Mouse (Mus musculus): ENCODE data around the gene C1ra.
"Not testable (repeated sequence)": the region's sequence is repeated elsewhere in the genome, so short reads cannot be mapped to it uniquely, and the experiment has no call there.

Gene C1ra

GRCm38 (mm10) chr6:124544466-124544865 lies 32.3 kb downstream of the C1ra start:
- DNase-seq (ENCODE audit: low spot score in 2 of 2): no peak

GRCm38 (mm10) chr6:124545425-124545824 lies 33.2 kb downstream of the C1ra start:
- DNase-seq (ENCODE audit: low spot score in 2 of 2): no peak

- DNase-seq (ENCODE audit: low spot score in 2 of 2): not testable (repeated sequence)
Observed at GRCm38 (mm10) chr6:124547979-124548378, 35.8 kb downstream of the C1ra start.

DNA sequence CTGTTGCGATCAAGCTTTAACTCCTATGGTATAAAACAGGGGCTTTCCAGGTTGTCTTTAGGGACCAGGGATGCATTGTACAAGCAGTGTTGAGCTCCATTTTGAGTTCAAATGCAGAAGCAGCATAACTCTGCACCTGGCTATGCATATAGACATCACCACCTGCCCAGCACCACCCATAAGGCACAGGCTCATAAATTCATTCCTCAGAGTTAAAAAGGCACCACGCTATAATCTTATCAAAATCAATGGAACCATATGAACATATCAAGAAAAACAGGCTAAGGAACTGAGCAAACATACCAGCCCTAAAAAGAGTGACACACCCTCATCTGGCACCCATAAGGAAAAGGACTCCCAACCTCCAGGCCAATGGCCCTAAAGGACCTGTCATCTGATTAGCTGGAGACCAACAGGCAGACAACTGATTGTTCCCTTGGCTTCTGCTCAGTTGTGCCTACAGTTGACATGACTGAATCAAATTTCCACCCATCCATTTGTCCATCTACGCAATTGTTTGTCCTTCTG lies 36.9 kb downstream of the C1ra start:
- DNase-seq (ENCODE audit: low spot score in 2 of 2): no peak

DNA sequence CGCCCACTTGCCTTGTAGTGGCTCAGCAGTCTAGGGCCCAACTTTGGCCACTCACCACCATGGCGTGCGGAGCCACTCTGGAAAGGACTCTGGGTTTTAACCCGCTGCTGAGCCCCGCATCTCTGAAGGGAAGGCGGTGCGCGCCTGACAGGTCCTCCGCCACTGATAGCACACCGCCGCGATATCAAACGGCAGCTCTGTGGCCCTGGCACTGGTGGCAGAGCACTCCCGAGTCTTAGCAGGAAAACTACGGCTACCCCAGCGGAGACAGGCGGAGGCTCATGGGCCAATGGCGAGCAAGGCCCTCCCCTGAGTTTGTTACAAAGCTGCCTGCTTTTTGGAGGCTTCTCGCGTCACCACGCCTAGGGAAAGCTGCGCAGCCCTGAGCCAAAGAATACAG lies 40.6 kb downstream of the C1ra start:
- no peak for DNase-seq (ENCODE audit: low spot score in 2 of 2)

- DNase-seq (ENCODE audit: low spot score in 2 of 2): not testable (repeated sequence)
Observed at GRCm38 (mm10) chr6:124555956-124556355, 43.8 kb downstream of the C1ra start.

DNA sequence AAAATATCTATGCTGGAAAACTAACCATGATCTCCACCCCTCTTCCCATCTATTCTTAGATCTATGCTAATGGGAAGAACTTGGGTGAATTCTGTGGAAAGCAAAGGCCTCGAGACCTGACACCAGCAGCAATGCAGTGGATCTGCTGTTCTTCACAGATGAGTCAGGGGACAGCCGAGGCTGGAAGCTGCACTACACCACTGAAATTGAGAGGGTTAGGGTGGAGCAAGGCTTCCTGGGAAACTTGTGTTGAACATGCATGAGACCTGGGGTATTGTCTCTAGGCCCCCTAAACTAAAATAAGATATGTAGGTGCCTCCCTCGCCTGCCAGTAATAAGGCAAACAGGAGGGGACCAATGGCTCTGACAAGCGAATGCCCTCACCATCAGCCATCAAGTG lies 49.0 kb downstream of the C1ra start:
- DNase-seq (ENCODE audit: low spot score in 2 of 2): not testable (repeated sequence)

DNA sequence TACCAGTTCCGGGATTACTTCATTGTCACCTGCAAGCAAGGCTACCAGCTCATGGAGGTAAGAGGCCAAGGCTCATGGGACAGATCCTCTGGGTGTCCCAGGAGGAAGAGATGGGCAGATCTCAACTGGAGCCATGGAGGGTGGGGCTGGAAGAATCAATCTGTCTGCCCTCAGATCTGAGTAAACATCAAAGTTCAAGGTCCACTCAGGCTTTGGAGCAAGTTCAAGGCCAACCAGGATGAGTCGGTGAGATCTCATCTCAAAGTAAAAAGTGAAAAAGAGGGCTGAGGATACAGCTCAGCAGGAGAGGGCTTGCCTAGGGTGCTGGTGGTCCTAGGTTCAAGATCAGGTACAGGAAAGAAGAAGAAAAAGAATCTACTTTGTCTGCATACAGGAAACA lies 49.4 kb downstream of the C1ra start:
- not testable (repeated sequence) for DNase-seq (ENCODE audit: low spot score in 2 of 2)

DNA sequence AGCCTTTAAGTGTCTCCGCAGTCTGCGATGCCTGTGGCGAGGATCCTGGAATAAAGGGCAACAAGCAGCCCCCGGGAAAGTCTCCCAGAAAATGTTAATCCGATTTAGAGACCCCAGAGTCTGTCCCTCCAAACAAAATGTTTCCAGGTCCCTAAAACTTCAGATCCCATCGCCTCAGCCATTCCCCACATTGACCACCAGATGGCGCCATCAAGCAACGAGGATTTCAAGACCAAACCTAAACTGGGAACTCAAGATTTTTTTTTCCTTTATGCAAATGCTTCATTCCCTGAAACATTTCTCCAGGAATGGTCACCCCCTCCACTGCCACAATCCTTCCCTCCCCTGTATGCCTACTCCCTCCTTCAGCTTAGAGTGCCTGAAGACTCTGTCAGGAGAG lies 57.8 kb downstream of the C1ra start, which contains the start of gene C1rb:
Gene C1rb, plus strand, starts transcription at position 269 of the 400 bp plus-strand sequence.
- DNase-seq (ENCODE audit: low spot score in 2 of 2): peak; percentile 36 to 37
